In the genomic region with DNA sequence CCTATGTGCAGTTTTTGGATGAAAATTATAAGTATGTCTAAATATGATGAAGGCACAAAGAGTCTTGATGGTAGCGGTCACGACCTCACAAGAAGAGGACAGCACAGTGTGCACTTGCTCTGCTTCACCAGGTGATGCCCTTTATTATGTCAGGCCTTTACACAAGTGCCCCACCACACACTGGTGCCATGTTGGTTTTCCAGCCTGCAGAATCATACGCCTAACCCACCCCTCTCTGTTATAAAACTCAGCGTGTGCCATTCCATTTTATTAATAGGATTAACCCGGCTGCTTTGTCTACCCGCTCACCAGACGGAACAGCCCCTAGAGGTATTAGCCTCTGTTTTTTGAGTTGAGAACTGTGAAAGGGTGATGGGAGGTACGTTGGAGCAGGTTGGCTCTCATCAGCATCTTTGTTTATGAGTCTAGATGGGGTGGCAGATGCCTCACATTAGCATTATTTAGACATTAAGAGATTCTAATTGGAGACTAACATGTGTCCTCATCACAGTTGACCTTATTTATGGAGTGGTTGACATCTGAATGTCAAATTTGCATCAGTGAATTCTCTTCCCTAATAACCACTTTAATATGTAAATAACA, we compare ENCODE assay signal across 12 mouse cellular contexts.
"Had no signal": no experiment of that assay in that cellular context is flagged by ENCODE, and none has a peak within 500 bp of the region (broad histone marks: within the 10 kb centered on the region; RNA-seq: fewer than 3 reads in every experiment).

No protein-coding gene starts in this region.

- H3K4me3 ChIP-seq: limb, embryonic 13.5 days; stomach, embryonic 15.5 days had no signal

- DNase-seq: kidney, adult 11 months; kidney, adult 9 months; kidney, postnatal 36 days; left cerebral cortex, postnatal 4 days; lung, adult 18-20 months; lung, postnatal 36 days; right cerebral cortex, postnatal 14 days; thymus, postnatal 36 days had no signal

- H3K9me3 ChIP-seq: limb, embryonic 13.5 days; stomach, embryonic 15.5 days had no signal

- H3K27me3 ChIP-seq: limb, embryonic 13.5 days; stomach, embryonic 15.5 days had no signal

- H3K9ac ChIP-seq: limb, embryonic 13.5 days; liver, embryonic 14.5 days; stomach, embryonic 15.5 days had no signal

- H3K36me3 ChIP-seq: limb, embryonic 13.5 days; stomach, embryonic 15.5 days had no signal

- H3K4me2 ChIP-seq: limb, embryonic 13.5 days; stomach, embryonic 15.5 days had no signal

- H3K4me1 ChIP-seq: limb, embryonic 13.5 days; stomach, embryonic 15.5 days had no signal

- H3K27ac ChIP-seq: kidney, postnatal 0 days; limb, embryonic 13.5 days; liver, embryonic 14.5 days; stomach, embryonic 15.5 days had no signal
